Mouse (Mus musculus) kidney, postnatal 25 days (tissue): Measurements from ENCODE around the gene Fgf15.
A peak's percentile ranks its signal among the peaks of the same experiment; 100 is the strongest.
"Not testable (repeated sequence)": the region's sequence is repeated elsewhere in the genome, so short reads cannot be mapped to it uniquely, and the experiment has no call there.

Source experiments
- DNase-seq, 2 experiments: peaks; one replicate each; pipeline ENCODE4 v3.0.0; 2021; ENCODE audit warnings: mixed read lengths in 2 of 2

The Fgf15 gene

DNA sequence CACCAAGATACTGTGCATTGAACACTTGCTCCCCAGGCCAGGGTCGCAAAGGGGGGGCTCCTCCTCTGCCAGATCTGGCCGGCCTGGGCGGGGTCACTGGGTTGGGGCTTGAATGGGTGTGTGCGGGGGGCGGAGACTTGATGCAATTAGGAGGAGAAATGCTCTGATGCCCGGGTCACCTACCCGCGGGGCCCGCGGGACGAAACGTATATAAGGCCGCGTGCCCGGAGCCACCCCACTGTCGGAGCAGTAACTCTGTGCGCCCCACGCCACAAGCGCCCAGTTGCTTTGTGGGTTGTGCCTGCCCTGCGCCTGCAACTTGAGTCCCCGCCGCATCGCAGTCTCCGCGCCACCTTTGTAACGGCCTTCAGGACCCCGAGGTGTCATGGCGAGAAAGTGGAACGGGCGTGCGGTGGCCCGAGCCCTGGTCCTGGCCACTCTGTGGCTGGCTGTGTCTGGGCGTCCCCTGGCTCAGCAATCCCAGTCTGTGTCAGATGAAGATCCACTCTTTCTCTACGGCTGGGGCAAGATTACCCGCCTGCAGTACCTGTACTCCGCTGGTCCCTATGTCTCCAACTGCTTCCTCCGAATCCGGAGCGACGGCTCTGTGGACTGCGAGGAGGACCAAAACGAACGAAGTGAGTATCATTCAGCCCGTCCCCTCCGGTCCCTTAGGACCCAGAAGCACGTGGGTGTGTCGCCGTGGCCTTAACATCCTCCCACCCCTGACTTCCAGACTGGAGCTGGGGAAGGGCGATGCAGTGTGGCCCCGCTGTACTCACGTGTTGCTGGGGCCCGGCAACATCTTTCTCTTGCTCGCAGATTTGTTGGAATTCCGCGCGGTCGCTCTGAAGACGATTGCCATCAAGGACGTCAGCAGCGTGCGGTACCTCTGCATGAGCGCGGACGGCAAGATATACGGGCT is at the start of gene Fgf15:
Gene Fgf15 (plus strand): TSS at position 238 of the 925 bp plus-strand sequence.
- DNase-seq: no peak

DNA sequence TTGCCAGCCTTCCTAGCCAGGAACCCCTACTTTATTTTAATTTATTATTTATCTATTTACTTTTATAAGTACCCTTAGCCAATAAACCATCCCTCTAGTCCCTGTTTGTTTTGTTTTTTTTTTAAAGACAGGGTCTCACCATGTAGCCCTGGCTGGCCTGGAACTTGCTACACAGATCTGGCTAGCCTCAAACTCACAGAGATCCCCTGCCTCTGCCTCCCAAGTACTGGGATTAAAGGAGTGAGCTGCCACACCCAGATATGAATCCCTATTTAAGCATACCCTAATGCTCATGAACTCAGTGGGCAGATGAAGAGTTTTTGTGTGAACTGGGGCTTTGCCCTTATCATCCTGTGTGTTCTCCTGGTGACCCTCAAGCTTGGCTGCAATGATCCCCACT is 49.3 kb upstream of the Fgf15 start, which contains the start of gene Fgf4:
Gene Fgf4 (plus strand): TSS at position 301 of the 400 bp plus-strand sequence.
- no peak for DNase-seq

DNA sequence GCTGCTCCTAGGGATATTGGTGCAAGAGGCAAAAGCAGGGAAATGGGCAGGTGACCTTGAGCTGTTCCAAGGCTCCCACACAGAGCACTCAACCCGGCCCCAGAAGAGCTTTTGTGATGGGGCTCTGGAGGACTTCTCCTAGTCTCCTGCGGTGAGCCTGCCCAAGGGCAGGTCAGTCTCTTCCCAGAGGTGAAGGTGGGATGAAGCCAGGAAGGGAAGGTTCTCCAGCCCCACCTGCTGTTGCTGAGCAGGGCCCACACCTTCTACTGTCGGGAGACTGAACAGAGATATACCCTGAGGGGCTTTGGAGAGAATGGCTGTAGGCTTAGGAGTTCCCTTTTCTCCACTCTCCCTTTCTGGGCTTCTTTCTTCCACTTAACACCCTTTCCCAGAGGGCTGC is 45.0 kb upstream of the Fgf15 start:
- no peak for DNase-seq

DNA sequence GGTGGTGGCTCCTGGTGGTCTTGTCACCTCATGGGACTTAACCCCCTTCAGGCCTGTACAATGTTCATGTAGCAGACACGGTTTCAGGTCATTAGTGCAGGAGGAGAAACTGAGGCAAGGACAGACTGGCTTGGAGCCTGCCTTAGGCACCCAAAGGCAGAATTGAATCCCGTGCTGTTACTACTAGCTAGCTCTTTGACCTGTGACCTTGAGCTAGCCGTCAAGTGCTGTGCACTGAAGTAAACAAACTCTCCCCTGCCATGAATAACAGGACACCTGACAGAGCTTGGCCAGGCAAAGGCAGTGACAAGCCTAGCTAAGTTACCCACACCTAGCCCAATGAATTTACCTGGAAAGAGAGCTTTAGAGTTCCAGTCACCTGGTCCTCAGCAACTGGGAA is 41.4 kb upstream of the Fgf15 start:
- DNase-seq: no peak

DNA sequence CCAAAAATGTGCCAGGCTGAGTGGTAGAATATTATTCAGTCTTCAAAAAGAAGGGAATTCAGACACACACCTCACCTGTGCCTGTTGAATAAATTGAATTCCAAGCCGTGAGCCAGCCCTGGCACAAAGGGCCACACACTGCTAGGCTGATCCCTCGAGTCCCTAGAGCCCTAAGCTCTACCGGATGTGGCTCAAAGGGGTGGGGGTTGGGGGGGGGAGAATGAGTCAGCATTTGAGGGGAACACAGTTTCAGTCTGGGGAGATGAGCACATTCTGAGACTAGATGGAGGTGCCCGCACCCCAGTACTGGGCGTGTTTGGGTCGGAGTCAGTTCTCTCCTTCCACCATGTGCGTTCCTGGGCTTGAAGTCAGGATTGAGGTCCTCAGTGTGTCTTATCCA is 39.2 kb upstream of the Fgf15 start:
- no peak for DNase-seq

DNA sequence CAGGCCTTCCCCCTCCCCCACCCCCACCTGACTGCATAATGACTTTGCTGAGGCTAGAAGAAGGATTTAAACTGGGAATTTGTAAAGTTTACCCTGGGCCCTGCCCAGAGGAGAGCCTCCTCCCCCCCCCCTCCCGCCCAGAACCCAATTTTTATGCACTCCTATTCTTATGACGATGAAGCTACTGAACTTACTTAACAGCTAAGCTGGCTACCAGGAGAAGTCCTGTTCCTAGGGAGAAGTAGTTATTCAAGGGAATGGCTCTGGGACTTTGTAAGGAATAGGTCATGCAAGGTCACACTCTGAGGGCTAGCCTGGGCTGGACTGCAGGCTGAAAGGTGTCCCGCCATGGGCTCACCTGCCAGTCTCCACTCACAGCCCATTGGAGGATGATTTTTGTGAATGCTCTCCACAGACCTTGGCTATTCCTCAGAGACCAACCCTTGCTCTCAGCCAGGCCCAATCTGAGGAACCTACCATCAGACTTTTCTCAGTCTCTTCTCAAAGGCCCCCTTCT is 38.4 kb upstream of the Fgf15 start:
- no peak for DNase-seq

DNA sequence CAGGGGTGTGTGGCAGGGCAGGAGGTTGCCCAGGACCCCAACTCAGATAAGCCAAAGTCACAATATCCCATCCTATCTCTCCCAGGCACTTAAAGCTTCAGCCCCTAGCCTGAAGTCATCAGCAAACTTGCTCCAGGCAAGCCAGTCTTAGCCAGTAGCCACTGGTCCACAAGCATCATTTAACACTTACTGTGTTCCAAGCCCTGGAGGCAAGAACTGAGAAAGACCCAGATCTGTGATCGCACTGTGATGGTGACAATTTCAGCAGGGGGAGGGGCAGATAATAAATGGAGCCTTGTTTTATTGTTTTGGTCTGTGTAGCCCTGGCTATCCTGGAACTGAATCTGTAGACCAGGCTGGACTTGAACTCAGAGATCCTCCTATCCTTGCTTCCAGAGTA is 37.6 kb upstream of the Fgf15 start:
- no peak for DNase-seq

DNA sequence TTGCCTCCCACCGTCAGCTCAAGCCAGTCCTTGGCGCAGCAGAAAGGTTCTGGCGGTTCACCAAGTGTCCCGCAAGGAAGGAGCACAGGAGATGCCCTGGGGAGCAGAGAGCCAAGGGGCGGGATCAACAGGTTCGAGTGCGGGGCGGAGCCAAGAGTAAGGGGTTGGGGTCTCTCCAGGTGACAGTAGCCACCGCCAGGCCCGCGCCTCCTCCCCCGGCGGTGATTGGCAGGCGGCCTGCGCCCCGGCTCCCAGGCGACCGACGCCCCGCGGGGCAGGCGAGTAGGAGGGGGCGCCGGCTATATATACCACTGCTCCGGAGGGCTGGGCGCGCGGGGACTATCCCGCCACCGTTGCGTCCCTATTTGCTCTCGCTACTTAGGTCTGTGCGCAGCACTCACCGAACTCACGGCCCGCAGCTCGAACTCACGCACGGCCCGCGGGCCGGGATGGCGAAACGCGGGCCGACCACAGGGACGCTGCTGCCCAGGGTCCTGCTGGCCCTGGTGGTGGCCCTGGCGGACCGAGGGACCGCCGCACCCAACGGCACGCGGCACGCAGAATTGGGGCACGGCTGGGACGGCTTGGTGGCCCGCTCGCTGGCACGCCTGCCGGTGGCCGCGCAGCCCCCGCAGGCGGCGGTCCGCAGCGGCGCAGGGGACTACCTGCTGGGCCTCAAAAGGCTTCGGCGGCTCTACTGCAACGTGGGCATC is 35.1 kb upstream of the Fgf15 start:
- no peak for DNase-seq

DNA sequence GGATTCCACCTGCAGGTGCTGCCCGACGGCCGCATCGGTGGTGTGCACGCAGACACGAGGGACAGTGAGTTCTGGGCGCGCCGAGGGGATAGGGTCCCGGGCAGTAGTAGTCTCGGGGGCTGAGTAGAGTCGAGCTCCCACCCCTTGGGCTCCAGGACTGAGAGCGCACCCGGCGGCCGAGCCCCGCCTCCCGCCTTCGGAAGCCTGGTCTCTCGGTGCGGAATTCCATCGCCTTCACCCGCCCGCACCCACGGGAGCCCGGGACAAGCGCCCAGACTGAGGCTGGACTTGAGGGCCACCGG is 34.6 kb upstream of the Fgf15 start:
- no peak for DNase-seq

DNA sequence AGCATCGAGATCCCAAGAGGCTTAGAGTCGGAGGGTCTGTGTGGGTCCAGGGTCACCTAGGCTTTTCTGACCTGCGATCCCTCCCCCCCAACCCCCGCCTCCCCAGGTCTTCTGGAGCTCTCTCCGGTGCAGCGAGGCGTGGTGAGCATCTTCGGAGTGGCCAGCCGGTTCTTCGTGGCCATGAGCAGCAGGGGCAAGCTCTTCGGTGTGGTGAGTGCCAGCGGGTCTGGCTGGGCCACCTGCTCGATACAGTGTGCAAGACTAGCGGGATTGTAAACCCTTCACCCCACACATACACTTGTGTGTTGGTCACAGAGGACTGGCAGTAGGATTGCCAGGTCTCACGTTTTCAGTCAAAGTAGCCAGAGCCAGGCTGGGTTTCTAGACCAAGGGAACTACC is 34.2 kb upstream of the Fgf15 start:
- no peak for DNase-seq

DNA sequence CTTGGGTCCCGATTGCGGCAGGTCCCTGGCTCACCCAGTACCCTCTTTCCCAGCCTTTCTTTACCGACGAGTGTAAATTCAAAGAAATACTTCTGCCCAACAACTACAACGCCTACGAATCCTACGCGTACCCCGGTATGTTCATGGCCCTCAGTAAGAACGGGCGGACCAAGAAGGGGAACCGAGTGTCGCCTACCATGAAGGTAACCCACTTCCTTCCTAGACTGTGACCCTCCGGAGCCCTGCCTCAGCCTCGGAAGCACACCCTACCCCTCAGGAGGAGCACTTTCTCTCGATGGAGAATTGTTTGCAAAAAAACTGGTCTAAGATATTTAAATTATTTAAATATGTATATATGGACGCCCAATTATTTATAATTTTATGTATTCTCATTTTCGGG is 33.6 kb upstream of the Fgf15 start:
- no peak for DNase-seq

DNA sequence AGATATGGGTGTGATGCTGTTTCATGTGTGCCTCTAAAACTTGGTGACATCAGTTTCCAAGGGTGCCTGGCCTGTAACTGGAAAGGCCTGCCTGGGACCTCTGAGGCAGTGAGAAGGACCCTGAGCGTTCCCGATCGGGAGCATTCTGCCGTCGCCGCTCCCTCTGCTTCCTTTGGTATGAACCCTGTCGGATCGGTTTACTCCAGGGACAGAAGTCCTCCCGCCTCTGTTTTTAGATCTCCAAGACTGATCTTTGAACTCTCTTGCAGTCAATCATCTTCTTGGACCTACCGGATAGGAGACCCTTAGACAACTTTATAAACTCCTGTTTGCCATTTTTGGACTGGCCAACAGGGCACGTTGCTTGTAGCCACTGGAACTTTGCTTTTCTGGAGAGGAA is 33.1 kb upstream of the Fgf15 start:
- DNase-seq: no peak

DNA sequence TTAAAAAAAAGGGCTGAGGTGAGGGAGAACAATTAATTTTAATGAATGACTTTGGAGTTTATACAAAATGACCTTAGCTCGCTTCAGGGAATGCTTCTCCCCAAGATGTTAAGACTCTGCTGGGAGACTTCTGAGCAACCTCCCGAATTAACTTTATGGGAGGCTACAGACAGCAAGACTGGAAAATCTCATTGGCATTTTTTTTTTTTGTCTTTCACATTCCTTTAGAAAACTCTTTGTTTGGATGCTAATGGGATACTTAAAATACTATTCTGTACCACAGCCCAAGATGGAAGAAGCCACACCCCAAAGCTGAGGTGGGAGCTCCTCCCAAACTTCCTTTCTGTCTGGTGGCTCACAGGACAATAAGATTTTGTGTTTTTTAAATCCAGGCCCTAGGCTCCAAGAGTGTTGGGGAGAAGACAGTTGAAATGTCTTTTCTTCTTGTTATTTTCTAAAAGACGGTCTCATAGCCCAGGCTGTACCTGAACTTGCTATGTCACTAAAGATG is 32.1 kb upstream of the Fgf15 start:
- no peak for DNase-seq

DNA sequence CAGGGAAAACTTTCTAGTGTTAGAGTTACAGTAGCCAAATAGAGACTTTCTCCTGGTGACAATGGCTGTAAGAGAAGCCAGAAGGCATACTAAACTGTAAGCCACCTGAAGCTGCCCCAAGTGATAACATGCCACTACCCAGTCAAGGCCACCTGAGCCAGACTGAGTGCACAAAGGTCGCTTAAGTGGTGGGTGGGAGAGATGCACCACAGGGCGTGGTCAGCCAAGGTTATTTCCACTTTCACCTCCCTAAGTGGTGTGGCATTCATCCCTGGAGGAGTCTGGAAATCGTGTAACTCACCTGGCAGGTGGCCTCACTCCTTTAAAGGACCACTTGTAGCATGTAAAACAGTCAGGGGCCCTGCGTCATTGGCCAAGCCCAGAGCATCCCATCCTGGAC is 29.2 kb upstream of the Fgf15 start:
- DNase-seq: no peak

DNA sequence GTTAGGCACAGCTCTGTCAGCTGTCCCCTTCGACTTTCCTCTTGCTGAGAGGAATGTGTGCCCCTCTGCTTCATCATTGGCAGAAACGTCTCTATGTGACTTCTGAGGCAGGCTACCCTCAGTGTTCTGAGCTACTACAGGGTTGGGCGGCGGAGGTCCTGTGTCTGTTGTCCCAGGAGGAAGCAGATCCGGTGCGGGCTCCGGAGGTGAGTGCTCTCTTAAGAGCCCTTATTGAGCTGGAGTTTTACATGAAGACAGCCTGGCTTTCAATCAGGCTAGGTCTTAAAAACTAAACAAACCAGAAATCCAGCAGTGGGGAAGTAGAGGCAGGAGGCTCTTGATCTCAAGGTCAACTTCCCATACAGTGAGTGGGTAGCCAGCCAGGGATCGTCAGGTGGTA is 28.7 kb upstream of the Fgf15 start:
- DNase-seq: no peak

DNA sequence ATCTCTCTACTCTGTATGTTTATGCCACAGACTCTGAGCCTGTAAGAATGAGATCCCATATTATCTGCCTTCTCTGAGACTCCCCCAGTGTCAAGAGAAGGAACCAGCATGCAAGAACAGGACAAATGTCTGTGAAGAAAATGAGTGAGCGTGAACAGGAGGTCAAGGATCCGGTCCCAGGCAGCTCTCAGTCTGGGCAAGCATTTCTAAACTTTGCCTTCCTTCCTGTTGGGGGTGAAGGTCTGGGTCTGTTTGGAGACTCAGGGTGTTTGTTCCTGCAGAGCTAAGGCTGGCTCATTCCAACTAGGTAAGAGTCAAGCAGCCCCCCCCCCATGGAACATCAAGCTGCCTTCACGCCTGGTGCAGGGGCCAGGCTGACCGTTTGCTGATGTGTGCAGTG is 23.9 kb upstream of the Fgf15 start:
- DNase-seq: no peak

DNA sequence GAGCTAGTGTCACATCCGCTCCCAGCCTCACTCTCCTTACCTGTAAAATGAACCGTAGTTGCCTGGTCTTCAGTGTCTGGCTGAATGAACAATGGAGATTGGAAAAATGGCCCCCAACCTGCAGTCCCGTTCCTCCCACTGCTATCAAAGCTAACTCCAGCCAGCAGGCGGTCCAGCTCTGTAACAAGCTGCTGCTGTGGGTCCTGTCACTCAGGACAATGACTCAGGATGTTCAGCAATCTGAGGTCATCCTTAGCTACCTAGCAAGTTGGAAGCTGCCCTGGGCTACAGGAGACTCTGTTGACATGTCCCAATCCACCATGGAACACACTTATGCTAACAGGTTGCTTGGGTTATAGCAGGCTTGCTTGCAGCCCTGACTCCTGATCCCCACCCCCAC is 23.2 kb upstream of the Fgf15 start:
- no peak for DNase-seq

DNA sequence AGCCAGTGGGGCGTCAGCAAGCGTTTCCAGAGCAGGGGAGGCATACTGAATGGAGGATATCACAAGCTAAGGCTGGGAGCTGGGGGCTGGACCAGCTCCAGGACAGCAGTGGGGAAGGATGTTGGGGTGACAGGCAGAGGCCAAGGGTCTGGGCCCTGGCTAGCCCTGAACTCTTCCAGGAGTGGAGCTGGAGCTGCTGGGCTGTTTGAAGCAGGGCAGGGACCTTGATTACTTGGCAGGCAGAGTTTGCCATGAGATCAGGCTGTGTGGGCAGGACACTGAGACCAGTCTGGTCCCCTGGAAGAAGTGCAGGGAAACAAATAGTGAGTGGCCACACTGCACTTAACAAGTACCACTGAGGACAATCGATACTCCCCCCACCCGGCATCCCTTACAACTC is 22.1 kb upstream of the Fgf15 start:
- no peak for DNase-seq

DNA sequence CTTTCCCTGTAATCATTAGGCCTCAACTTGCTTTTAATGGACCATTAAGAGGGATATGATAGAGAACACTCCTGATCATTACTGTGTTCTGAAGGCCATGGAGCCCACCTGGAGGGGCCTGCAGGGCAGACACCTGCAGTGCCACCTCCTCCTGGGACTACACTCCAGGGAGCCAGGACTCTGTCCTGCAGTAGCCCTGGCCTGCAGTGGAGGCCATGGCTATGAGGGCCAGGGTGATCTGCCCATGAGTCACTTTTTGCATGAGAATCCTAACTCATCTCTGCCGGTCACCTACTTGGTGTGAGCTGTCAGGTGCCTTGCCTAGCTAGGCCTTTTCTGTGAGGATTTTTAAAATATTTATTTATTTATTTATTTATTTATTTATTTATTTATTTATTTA is 17.9 kb upstream of the Fgf15 start:
- DNase-seq: no peak

DNA sequence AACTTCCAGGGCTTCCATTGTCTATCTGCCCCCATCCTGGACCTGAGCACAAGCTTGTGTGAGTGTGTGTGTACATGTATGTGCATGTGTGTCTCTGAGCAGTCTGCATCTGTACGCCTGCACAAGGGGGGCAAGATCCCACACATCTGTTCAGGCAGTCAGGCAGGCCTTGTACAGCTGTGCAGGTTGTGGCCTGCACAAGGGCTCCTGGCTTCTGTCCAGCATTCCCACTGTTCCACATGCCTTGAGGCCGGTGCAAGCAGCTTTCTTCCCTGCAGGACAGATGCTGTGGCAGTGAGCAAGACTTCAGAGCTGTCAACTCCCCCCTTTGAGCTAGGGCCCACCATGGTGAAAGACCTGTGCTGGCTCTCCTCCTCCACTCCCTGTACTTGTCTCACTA is 13.2 kb upstream of the Fgf15 start:
- peak in 1 of 2 experiments; percentile 27 for DNase-seq

DNA sequence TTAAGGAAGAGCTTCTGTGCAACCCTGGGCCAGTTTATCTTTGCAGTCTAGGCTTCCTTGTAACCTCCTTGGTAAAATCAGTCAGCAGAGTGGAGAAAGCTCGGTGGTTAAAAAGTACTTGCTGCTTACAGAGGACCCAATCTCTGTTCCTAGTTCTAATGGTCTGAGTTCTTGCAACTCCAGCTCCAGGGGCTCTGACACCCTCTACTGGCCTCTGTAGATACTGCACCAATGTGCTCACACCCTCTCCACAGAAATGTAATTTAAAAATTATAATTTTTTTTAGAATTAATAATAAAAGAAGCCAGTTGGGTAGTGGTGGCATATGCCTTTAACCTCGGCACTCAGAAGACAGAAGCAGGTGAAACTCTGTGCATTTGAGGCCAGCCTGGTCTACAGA is 8.7 kb upstream of the Fgf15 start:
- no peak for DNase-seq

DNA sequence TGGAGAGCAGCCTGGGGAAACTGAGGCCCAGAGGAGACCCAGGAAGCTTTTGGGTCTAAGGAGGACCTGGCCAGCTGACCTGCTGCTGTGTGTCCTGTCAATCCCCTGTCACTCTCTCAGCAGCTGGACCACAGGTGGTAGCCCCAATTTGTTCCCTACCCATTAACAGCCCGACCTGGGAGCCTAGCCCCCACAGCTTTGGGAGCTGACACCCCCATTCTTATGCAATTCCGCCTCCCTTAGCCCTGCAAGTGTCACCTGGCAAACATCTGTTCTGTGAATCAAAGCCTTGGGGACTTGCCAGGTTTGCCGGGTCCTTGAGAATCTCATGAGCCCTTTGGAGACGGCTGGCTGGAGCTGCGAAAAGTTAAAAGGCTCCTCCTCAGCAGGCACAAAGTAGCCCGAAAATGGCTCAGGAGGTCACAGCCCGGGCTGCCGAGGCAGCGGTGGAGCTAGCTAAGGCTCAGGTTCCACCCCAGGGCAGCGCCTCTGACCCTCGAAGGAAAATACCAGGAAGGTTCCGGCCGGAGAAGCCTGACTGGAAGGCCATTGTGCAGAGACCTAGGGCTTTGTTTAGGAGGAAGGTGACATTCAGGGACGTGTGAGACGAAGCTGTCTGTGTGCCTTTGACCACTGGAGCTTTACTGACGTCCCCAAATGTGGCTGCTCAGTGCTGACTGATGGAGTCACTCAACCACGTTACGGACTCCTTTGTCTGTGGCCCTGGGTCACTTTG is 7.6 kb upstream of the Fgf15 start:
- DNase-seq: no peak

DNA sequence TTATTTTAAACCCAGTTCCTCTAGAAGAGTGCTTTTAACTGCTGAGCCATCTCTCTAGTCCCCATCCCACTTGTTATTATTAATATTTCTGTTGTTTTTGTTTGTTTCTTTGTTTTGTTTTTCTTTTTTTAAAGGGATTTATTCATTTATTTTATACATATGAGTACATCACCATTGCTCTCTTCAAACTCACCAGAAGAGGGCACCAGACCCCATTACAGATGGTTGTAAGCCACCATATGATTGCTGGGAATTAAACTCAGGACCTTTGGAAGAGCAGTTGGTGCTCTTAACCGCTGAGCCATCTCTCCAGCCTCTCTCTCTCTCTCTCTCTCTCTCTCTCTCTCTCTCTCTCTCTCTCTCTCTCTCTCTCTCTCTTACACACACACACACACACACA is 5.7 kb upstream of the Fgf15 start:
- DNase-seq: not testable (repeated sequence)
